Mouse (Mus musculus): ENCODE results near the gene Hes1. TPM values are rescaled to one million over a fixed set of nuclear protein-coding genes. Genes with fewer than 3 reads are reported as not detected.

The Hes1 gene
- total RNA-seq, 2 experiments from 2014 or later, result 7.6 to 13.0 TPM

DNA sequence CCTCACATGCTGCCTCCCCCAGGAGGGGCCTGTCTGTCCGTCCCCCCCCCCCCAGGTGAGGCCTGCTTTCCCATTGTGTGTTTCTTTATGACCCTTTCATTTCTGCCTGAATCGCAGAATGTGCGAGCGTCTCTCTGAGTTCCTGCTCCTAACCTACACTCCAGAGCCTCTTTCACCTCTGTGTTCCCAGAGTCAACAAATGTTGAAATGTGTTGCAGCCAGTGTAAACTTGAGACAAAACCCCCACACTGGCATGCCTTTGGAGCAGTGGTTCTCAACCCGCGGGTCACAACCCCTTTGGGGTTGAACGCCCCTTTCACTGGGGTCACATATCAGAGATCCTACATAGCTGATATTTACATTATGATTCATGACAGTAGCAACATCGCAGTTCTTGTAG is 49.6 kb downstream of the Hes1 start:
- DNase-seq (ENCODE audit: low spot score), result no peak

DNA sequence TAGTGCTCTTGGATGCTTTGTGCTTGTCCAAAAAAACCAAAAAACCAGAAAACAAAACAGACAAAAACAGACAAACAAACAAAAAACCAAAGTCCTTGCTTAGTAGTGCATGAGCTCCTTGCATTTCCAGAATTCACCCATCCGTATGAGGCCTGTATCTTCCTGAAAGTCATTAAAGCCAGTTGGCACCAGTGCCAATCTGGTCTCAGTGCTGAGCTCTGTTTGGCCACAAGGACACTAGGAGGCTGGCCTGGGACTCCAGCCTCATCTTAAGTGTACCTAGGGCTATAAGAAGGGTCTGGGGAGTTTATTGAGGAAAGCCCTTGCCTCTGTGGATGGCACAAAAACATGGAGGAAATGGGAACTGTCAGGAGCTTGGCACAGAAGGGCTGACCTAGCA is 50.3 kb downstream of the Hes1 start:
- no peak for DNase-seq (ENCODE audit: low spot score)

Other genes starting within 250 kb of the Hes1 start
- under 1 TPM in 1 of 2 experiments, not detected in 1; 0.05 TPM for gene Cpn2, start 203.1 kb downstream of the Hes1 start, total RNA-seq (2021)
- under 1 TPM; 0.14 to 0.47 TPM for gene Lrrc15, start 218.9 kb downstream of the Hes1 start, total RNA-seq (2021)
- not detected for gene Gp5, start 246.4 kb downstream of the Hes1 start, total RNA-seq (2021)

Measured in gastrocnemius, adult 18-20 months (tissue).